Mouse (Mus musculus): ENCODE results near the gene Ptprg.

DNA sequence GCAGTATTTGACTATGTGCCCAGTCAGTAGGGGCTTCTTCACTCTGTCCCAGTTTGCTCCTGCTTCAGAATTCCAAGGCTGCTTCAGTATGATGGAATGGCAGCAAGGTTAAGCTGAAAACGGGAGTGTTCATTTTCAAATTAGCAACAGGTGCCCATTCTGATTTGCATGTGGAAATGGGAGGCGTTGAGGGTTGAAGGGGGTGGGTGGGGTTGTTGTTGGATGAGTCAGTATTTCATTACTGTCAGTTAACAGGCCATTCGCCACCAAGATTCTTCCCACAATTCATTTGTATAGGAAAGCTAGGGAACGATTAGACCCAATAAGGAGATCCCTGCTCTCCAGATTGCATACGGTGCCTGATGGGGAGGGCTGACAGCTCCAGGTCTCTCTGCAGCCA is 668.2 kb downstream of the Ptprg start:
- TF ChIP-seq CTCF (conservative IDR thresholded peaks at IDR 0.05; ENCODE audit: low read length) = no peak
- TF ChIP-seq POU5F1 (IDR thresholded peaks at IDR 0.05; ENCODE audit: borderline replicate concordance, low read length) = no peak

Data from E14TG2a.4 (cell line).